Comparison of ENCODE assay signal across 14 mouse cellular contexts in the genomic region with DNA sequence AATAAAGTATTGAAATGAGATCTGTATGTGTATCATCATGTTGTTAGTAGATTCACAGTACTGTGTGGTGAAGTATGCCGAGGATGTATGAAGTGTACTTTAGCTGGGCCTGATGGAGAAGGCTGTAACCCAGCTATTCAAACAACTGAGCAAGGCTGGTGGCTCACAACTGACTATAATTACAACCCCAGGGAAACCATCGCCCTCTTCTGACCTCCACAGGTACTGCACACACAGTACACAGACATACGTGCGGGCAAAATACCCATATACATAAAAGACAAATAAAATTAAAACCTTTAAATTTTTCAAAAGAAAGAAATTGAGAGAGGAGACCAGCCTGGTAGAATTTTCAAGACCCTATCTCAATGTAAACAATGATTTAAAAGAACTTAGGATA. TPM values are rescaled to one million over a fixed set of nuclear protein-coding genes. Genes with fewer than 3 reads are reported as not detected.
DNase-seq lines count a peak whose midpoint lies in the region.
"Had no signal": no experiment of that assay in that cellular context is flagged by ENCODE, and none has a peak within 500 bp of the region (broad histone marks: within the 10 kb centered on the region; RNA-seq: fewer than 3 reads in every experiment).

No protein-coding gene starts in this region.

- DNase-seq in kidney, postnatal 10 days = peak; percentile 14
- DNase-seq in kidney, postnatal 14 days = no peak
- DNase-seq in 3T3-L1 (ENCODE audit: low read depth, low spot score) (peak; percentile 44), A20 (ENCODE audit: low read depth, low spot score) (peak; percentile 14)
- DNase-seq in T-cell, adult 2 months (ENCODE audit: low spot score) = peak; percentile 7
- no peak for DNase-seq in left cerebral cortex, postnatal 36 days (ENCODE audit: low spot score in 2 of 2)
- no peak for DNase-seq in gastrocnemius, postnatal 25 days
- DNase-seq: adrenal gland, postnatal 10 days; cerebellum, postnatal 14 days; heart, postnatal 10 days; lung, adult 2 months; thymus, adult 18-20 months had no signal

- intact Hi-C loops in left cerebral cortex, postnatal 36 days (cut with DNase I) = loop anchor here (5.0 kb wide), 2 partner anchors 34 to 189 kb away; partner anchors contain the start of genes Mapre3 and Tcf23

RNA-seq across cellular contexts. Expression of gene Tcf23, which starts 33.1 kb away (rescaled TPM):
- under 1 TPM; 0.15 to 0.27 TPM for total RNA-seq in left cerebral cortex, postnatal 36 days (2021)
- under 1 TPM; 0.18 to 0.21 TPM for total RNA-seq in gastrocnemius, postnatal 25 days (2021)
- total RNA-seq: granulocyte monocyte progenitor cell, adult 5-6 weeks; monocyte, adult 5-6 weeks had no signal

RNA-seq across cellular contexts. Expression of gene Preb, which starts 41.4 kb away (rescaled TPM):
- total RNA-seq in left cerebral cortex, postnatal 36 days (2021) = 100 to 1,000 TPM; 121 to 128 TPM
- 10 to 100 TPM; 69.8 to 81.6 TPM for total RNA-seq in gastrocnemius, postnatal 25 days (2021)

RNA-seq across cellular contexts. Expression of gene Atraid, which starts 46.6 kb away (rescaled TPM):
- 10 to 100 TPM; 74.3 to 75.8 TPM for total RNA-seq in left cerebral cortex, postnatal 36 days (2021)
- total RNA-seq in gastrocnemius, postnatal 25 days (2021) = 10 to 100 TPM; 41.8 to 44.4 TPM

RNA-seq across cellular contexts. Expression of gene Slc5a6, which starts 47.2 kb away (rescaled TPM):
- total RNA-seq in left cerebral cortex, postnatal 36 days (2021) = 10 to 100 TPM; 14.4 to 17.9 TPM
- total RNA-seq in gastrocnemius, postnatal 25 days (2021) = 1 to 10 TPM; 2.5 to 3.5 TPM

RNA-seq across cellular contexts. Expression of gene Cad, which starts 53.0 kb away (rescaled TPM):
- total RNA-seq in left cerebral cortex, postnatal 36 days (2021) = 10 to 100 TPM; 18.1 to 21.8 TPM
- 10 to 100 TPM; 19.3 to 25.1 TPM for total RNA-seq in gastrocnemius, postnatal 25 days (2021)

Comparison
In these comparisons a context has a peak if more than half of its experiments do, and no peak if none do; other contexts are left out.
1. DNase-seq: peak in kidney, postnatal 10 days (single experiment), 3T3-L1 (single experiment), A20 (single experiment) and T-cell, adult 2 months (single experiment); none in kidney, postnatal 14 days (single experiment), left cerebral cortex, postnatal 36 days (0 of 2) and gastrocnemius, postnatal 25 days (single experiment).